Mouse (Mus musculus): ENCODE measurements around the gene Ilf2. TPM values are rescaled to one million over a fixed set of nuclear protein-coding genes. Genes with fewer than 3 reads are reported as not detected.

The Ilf2 gene
- polyA plus RNA-seq, 1 experiment from 2014 or later = 183 TPM

DNA sequence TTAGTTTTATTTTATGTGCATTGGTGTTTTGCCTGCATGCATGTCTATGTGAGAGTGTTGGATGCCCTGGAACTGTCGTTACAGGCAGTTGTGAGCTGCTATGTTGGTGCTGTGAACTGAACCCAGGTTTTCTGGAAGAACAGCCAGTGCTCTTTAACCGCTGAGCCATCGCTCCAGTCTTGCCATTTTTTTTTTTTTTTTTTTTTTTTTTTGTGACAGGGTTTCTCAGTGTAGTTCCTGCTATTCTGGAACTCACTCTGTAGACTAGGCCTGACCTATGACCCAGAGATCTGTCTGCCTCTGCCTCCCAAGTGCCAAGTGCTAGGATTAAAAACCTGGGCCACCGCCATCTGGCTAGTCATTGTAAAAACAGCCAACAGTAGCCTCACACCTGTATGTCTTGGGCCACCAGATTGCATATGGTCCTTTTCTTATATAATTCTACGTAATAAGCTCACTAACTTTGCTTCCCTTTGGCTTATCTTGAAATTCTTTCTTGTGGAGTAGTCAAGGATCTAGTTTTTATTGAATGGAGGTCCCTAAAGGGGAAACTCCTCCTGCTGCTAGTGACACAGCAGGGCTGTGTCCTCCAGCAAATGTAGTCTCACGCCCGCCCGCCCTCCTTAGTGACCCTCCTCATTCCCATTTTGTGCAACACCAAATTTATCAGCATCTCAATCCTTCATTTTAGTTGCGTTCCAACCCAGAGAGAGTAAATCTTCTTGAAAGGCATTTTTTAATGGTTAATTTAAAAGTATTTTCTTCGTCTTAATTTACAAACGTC, 30.3 kb upstream of the Ilf2 start:
- WGBS = 69% methylated on average over 11 of the region's 11 CpGs
- Histone ChIP-seq H3K4me3 (replicated peaks) (no peak overlapping the region; the same call in 1 of the 2 replicates), H3K36me3 (no peaks in the 10 kb centered on the region), H3K27ac (replicated peaks) (peak overlapping the region; percentile 82), H3K9ac (no peak overlapping the region), H3K9me3 (replicated peaks) (no peaks in the 10 kb centered on the region), H3K4me1 (peaks cover 17% of the 10 kb centered on the region; the same call in 1 of the 2 replicates), H3K4me2 (replicated peaks) (peak overlapping the region; percentile 54), H3K27me3 (no peaks in the 10 kb centered on the region)
- ATAC-seq (ENCODE audit: insufficient number of reproducible peaks, low FRiP score, low TSS enrichment, low read depth) = no peak

GRCm38 (mm10) chr3:90446389-90447122, 29.4 kb upstream of the Ilf2 start:
- Histone ChIP-seq H3K4me2 (replicated peaks) (peak overlapping the region; percentile 54), H3K36me3 (no peaks in the 10 kb centered on the region), H3K4me3 (replicated peaks) (peak overlapping the region; percentile 38), H3K9me3 (replicated peaks) (no peaks in the 10 kb centered on the region), H3K4me1 (peaks cover 17% of the 10 kb centered on the region; the same call in 1 of the 2 replicates), H3K9ac (0 out of 2 replicates have a peak overlapping the region, but pooled peaks have one; percentile 4), H3K27me3 (no peaks in the 10 kb centered on the region), H3K27ac (replicated peaks) (peak overlapping the region; percentile 82)
- peak; percentile 95 for ATAC-seq (ENCODE audit: insufficient number of reproducible peaks, low FRiP score, low TSS enrichment, low read depth)
- 2% methylated on average over 17 of the region's 17 CpGs for WGBS

GRCm38 (mm10) chr3:90447123-90447494, 28.8 kb upstream of the Ilf2 start:
- ATAC-seq (ENCODE audit: insufficient number of reproducible peaks, low FRiP score, low TSS enrichment, low read depth) = no peak
- peak overlapping the region; percentile 82 for H3K27ac ChIP-seq (replicated peaks)
- peaks cover 17% of the 10 kb centered on the region; the same call in 1 of the 2 replicates for H3K4me1 ChIP-seq
- WGBS = 61% methylated on average over 7 of the region's 7 CpGs
- peak overlapping the region; percentile 38; the same call in 1 of the 2 replicates for H3K4me3 ChIP-seq (replicated peaks)
- no peaks in the 10 kb centered on the region for H3K27me3 ChIP-seq
- H3K36me3 ChIP-seq = no peaks in the 10 kb centered on the region
- H3K4me2 ChIP-seq (replicated peaks) = peak overlapping the region; percentile 54
- no peaks in the 10 kb centered on the region for H3K9me3 ChIP-seq (replicated peaks)
- H3K9ac ChIP-seq = no peak overlapping the region

- Histone ChIP-seq H3K4me2 (replicated peaks) (no peak overlapping the region), H3K36me3 (no peaks in the 10 kb centered on the region), H3K27me3 (no peaks in the 10 kb centered on the region), H3K27ac (replicated peaks) (no peak overlapping the region), H3K4me1 (peaks cover 17% of the 10 kb centered on the region; the same call in 1 of the 2 replicates), H3K9me3 (replicated peaks) (no peaks in the 10 kb centered on the region), H3K9ac (no peak overlapping the region), H3K4me3 (replicated peaks) (no peak overlapping the region)
- no peak for ATAC-seq (ENCODE audit: insufficient number of reproducible peaks, low FRiP score, low TSS enrichment, low read depth)
- 36% methylated on average over 6 of the region's 6 CpGs for WGBS
These were observed 27.3 kb upstream of the Ilf2 start for GRCm38 (mm10) chr3:90448626-90449025.

DNA sequence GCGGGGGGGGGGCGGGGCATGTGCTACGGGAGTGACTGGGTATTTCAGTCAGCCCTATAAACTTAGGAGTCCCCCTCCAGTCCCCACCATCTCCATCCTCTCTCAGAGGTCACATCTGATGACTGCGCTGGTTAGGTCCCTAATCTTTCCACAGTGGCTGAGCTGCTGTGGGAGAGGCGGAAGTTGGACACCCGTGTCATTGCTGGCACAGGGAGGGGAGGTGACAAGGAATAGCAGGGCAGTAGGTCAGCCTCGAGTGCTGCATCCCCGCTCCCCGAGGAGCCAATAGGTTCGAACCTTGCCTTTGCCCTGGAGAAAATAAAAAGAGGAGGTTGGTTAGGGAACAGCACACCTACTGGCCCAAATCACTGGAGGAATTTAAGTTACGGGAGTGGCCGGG, 25.1 kb upstream of the Ilf2 start:
- Histone ChIP-seq H3K4me3 (replicated peaks) (peak overlapping the region; percentile 11; the same call in 1 of the 2 replicates), H3K27ac (replicated peaks) (no peak overlapping the region), H3K4me2 (replicated peaks) (peak overlapping the region; percentile 24), H3K9ac (no peak overlapping the region), H3K9me3 (replicated peaks) (no peaks in the 10 kb centered on the region), H3K36me3 (no peaks in the 10 kb centered on the region), H3K4me1 (peaks cover 14% of the 10 kb centered on the region; the same call in 1 of the 2 replicates), H3K27me3 (no peaks in the 10 kb centered on the region)
- 33% methylated on average over 12 of the region's 12 CpGs for WGBS
- ATAC-seq (ENCODE audit: insufficient number of reproducible peaks, low FRiP score, low TSS enrichment, low read depth) = no peak

GRCm38 (mm10) chr3:90451396-90452095, 24.4 kb upstream of the Ilf2 start:
- H3K4me1 ChIP-seq = peaks cover 7% of the 10 kb centered on the region; the same call in 1 of the 2 replicates
- H3K4me3 ChIP-seq (replicated peaks) = peak overlapping the region; percentile 11; the same call in 1 of the 2 replicates
- peak overlapping the region; percentile 24 for H3K4me2 ChIP-seq (replicated peaks)
- 38% methylated on average over 10 of the region's 10 CpGs for WGBS
- no peaks in the 10 kb centered on the region for H3K27me3 ChIP-seq
- H3K9ac ChIP-seq = no peak overlapping the region
- ATAC-seq (ENCODE audit: insufficient number of reproducible peaks, low FRiP score, low TSS enrichment, low read depth) = no peak
- H3K9me3 ChIP-seq (replicated peaks) = no peaks in the 10 kb centered on the region
- H3K27ac ChIP-seq (replicated peaks) = no peak overlapping the region
- no peaks in the 10 kb centered on the region for H3K36me3 ChIP-seq

DNA sequence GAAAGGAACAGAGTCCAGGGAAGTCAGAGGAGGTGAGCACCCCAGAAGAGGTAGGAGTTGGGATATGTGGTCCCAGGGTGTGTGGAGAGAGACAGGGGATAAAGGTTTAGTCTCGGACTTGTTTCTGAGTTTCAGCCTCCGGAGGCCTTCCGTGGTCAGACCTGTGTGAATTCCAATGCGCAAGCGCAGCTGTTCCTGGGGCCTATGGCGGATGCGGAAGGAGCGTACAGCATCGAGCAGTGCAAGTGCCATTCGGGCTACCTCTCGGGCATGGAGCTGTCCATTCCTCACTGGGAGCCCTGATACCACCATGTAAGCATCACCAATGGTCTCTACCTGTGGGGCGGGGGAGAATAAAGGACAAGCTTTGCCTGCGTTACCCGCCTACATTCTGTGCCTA, 21.0 kb upstream of the Ilf2 start:
- no peaks in the 10 kb centered on the region for H3K36me3 ChIP-seq
- H3K4me3 ChIP-seq (replicated peaks) = no peak overlapping the region
- H3K4me2 ChIP-seq (replicated peaks) = no peak overlapping the region
- 82% methylated on average over 14 of the region's 14 CpGs for WGBS
- ATAC-seq (ENCODE audit: insufficient number of reproducible peaks, low FRiP score, low TSS enrichment, low read depth) = no peak
- no peak overlapping the region for H3K9ac ChIP-seq
- no peaks in the 10 kb centered on the region for H3K27me3 ChIP-seq
- H3K9me3 ChIP-seq (replicated peaks) = no peaks in the 10 kb centered on the region
- no peaks in the 10 kb centered on the region for H3K4me1 ChIP-seq
- H3K27ac ChIP-seq (replicated peaks) = no peak overlapping the region

DNA sequence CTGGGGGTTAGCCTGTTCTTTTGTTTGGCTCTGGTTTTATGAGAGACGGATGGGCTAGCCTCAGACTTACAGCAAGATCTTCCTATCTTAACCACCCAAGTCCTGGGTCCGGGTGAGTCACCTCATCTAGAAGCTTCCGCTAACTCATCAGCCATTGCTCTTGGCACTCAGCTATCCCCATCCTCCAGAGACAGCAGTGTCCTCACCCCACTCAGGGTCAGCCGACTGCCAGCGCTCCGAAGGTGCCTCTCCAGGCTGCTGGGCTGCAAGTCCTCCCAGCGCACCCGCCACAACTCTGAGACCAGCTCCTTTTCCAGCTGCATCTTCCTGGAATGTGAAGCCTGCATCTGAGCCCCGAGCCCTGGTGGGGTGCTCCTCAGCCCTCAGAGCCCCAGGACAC, 16.2 kb upstream of the Ilf2 start:
- no peaks in the 10 kb centered on the region for H3K9me3 ChIP-seq (replicated peaks)
- WGBS = 82% methylated on average over 9 of the region's 9 CpGs

GRCm38 (mm10) chr3:90460315-90460714, 15.6 kb upstream of the Ilf2 start:
- H3K27ac ChIP-seq (replicated peaks) = no peak overlapping the region
- ATAC-seq (ENCODE audit: insufficient number of reproducible peaks, low FRiP score, low TSS enrichment, low read depth) = no peak
- no peak overlapping the region for H3K4me3 ChIP-seq (replicated peaks)
- H3K4me1 ChIP-seq = peaks cover 6% of the 10 kb centered on the region
- no peak overlapping the region for H3K4me2 ChIP-seq (replicated peaks)
- H3K9me3 ChIP-seq (replicated peaks) = no peaks in the 10 kb centered on the region
- H3K27me3 ChIP-seq = peaks cover 37% of the 10 kb centered on the region
- no peak overlapping the region for H3K9ac ChIP-seq
- H3K36me3 ChIP-seq = no peaks in the 10 kb centered on the region
- WGBS = 58% methylated on average over 5 of the region's 5 CpGs

More for the DNA sequence above, 16.2 kb upstream of the Ilf2 start:
- Histone ChIP-seq H3K27ac (replicated peaks) (no peak overlapping the region), H3K4me3 (replicated peaks) (no peak overlapping the region), H3K4me1 (peaks cover under 1% of the 10 kb centered on the region), H3K4me2 (replicated peaks) (no peak overlapping the region), H3K9ac (no peak overlapping the region), H3K27me3 (peaks cover 31% of the 10 kb centered on the region), H3K36me3 (no peaks in the 10 kb centered on the region)
- no peak for ATAC-seq (ENCODE audit: insufficient number of reproducible peaks, low FRiP score, low TSS enrichment, low read depth)

DNA sequence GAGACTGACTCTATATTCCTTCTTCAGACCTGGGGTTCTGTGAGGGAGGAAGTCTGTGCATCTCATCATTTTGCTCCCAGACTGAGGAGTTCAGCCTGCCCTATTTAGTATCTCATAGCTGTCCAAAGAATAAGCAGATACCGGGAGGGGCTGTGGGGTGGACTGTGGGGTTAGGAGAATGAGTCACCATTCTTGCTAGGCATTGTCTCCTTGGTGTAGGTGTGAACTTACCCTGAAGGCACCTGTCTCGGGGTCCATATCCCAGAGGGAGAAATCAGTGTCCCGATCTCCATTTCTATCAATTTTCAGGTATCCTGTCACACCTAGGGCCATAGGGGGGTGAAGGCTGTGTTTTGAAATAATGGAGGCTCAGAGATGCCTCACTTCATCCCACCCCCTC, 14.0 kb upstream of the Ilf2 start:
- no peaks in the 10 kb centered on the region for H3K9me3 ChIP-seq (replicated peaks)
- no peak overlapping the region for H3K9ac ChIP-seq
- no peak overlapping the region for H3K27ac ChIP-seq (replicated peaks)
- no peak for ATAC-seq (ENCODE audit: insufficient number of reproducible peaks, low FRiP score, low TSS enrichment, low read depth)
- H3K4me2 ChIP-seq (replicated peaks) = no peak overlapping the region
- H3K4me3 ChIP-seq (replicated peaks) = no peak overlapping the region
- H3K4me1 ChIP-seq = peaks cover 17% of the 10 kb centered on the region
- WGBS = 74% methylated on average over 3 of the region's 3 CpGs
- no peaks in the 10 kb centered on the region for H3K36me3 ChIP-seq
- H3K27me3 ChIP-seq = peaks cover 46% of the 10 kb centered on the region

DNA sequence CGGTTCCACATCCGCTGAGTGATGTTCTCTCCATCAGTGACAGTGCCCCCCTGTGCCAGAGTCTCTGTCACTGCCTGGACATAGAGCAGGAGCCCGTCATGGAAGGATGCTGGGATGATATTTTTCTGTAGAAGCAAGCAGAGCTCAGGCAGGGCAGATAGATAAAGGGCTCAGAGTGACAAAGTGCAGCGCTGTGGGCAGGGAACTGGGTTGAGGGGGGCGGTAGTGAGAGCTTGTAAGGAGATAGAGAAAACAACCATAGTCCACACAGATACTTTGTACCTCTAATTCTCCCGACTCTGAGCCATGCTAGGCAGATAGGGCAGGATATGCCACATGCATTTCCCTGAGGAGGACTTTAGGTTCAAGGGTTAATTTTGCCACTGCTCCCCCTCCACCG, 13.3 kb upstream of the Ilf2 start:
- no peak overlapping the region for H3K27ac ChIP-seq (replicated peaks)
- H3K27me3 ChIP-seq = peaks cover 46% of the 10 kb centered on the region
- H3K4me3 ChIP-seq (replicated peaks) = no peak overlapping the region
- no peak overlapping the region for H3K9ac ChIP-seq
- peaks cover 17% of the 10 kb centered on the region for H3K4me1 ChIP-seq
- no peaks in the 10 kb centered on the region for H3K9me3 ChIP-seq (replicated peaks)
- 31% methylated on average over 7 of the region's 7 CpGs for WGBS
- ATAC-seq (ENCODE audit: insufficient number of reproducible peaks, low FRiP score, low TSS enrichment, low read depth) = no peak
- no peaks in the 10 kb centered on the region for H3K36me3 ChIP-seq
- no peak overlapping the region for H3K4me2 ChIP-seq (replicated peaks)
